Mouse (Mus musculus) adipose tissue, adult 10 weeks (tissue): ENCODE results near the gene Akap10. TPM values are rescaled to one million over a fixed set of nuclear protein-coding genes. Genes with fewer than 3 reads are reported as not detected.

Source experiments
- polyA plus RNA-seq: library from polyadenylated mRNA; stranded (reverse); fragments of 350-450 nt; fragmentation: Illumina TruSeq; extraction: RNeasy Lipid Tissue Mini Kit (QIAGEN cat#74804); gene quantifications from one replicate; pipeline ENCODE4 v1.2.3, GENCODE M21; 2014; ENCODE audit warnings: low read depth, low replicate concordance

Gene Akap10
- 13.1 TPM for polyA plus RNA-seq

DNA sequence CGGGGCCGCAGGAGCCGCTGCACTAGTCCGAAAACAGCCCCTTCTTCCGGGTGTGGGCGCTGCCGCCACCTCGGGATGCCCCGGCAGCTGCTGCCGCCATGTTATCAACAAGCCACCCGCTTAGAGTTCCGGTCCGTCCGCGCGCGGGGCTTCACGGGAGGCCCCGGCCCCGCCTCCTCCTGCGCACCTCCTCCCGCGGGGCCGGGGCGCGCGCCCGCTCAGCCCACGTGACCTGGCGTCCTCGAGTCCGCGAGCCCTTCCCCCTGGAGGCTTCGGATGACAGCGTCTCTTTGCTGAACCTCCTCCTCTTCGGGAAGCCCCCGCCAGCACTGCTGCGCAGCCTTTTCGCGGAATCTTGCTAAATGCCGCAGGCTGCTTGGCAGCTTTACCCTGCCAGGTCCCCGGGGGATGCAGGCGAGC is at the start of gene Akap10:
Gene Akap10 (minus strand): TSS at position 155 of the 420 bp plus-strand sequence.

DNA sequence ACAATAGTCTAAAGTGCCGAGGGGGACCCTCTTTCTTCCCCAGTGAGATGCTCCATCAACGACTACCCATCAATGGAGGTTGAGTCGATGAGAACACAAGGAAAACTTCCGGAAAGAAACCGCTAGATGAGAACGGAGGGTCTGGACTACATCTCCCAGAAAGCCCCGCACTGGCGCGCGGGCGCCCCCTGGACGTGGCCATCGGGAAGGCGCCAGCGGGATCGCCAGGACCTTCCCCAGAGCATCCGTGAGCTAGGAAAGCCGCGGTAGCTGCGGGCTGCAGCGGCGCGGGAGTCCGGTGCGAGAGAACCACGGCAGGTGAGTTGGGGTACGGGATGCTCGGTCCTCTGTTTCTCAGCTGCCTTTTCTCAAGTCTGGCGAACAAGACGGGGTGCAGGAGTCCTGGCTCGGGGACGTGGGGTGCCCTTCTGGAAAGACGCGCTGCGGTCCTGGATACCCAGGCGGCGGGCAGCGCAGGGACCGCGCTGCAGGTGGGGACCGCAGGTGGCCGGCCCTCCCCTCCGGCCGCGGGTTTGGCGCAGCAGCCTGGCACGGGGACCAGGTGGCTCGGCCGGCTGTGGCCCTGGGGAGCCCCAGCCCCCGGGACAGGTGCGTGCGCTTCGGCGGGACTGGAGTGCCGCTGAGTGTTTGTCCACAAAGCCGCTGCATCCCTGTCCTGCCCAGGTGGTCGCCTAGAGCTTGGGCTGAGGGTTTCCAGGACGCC is 26.7 kb upstream of the Akap10 start, which contains the start of gene Specc1:
Gene Specc1 (plus strand): TSS at position 192 of the 724 bp plus-strand sequence.

DNA sequence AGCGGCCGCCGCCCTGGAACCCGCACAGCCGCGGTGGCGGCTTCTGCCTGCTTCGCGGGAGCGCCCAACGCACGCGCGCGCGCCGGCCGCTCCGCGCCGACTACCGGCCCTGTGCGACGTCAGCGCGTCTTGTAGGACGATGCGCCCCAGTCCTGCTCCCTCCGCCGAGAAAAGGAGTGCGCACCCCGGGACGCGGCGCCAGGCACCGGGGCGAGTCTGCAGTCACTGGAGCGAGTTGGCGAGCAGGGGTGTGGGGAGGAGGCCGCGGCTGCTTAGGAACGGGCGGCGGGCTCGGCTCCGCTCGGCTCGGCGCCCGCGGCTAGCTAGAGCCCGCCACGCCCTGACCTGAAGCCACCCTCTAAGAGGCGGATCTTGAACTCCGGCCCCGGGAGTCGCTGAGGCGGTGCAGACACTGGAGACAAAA is 75.1 kb downstream of the Akap10 start, which contains the start of gene Ulk2:
Gene Ulk2 (minus strand): TSS at position 86 of the 424 bp plus-strand sequence.

Other genes with a start within 250 kb of the Akap10 start
- gene Fam83g, start 246.2 kb downstream of the Akap10 start, polyA plus RNA-seq: 2.2 TPM
- not detected for gene Slc5a10, start 209.4 kb downstream of the Akap10 start, polyA plus RNA-seq
- gene Prpsap2, start 168.2 kb downstream of the Akap10 start, polyA plus RNA-seq: 29.1 TPM
- gene Ulk2, start 75.2 kb downstream of the Akap10 start, polyA plus RNA-seq: 29.1 TPM
- 4.8 TPM for gene Specc1, start 26.5 kb upstream of the Akap10 start, polyA plus RNA-seq